ENCODE assay signal across 26 mouse cellular contexts in genomic region chr14:54328548-54328947, GRCm38 (mm10). TPM values are rescaled to one million over a fixed set of nuclear protein-coding genes. Genes with fewer than 3 reads are reported as not detected.
DNase-seq lines count a peak whose midpoint lies in the region; ATAC-seq and TF ChIP-seq lines count a peak whose summit lies in the region.
"Had no signal": no experiment of that assay in that cellular context is flagged by ENCODE, and none has a peak within 500 bp of the region (broad histone marks: within the 10 kb centered on the region; RNA-seq: fewer than 3 reads in every experiment).

No protein-coding gene starts in this region.

- no peak overlapping the region for H3K4me3 ChIP-seq in heart, adult 2 months
- H3K4me3 ChIP-seq in liver, embryonic 14.5 days (ENCODE audit: insufficient read depth in 1 of 2, low read depth in 2 of 2, low read length in 2 of 2), result no peak overlapping the region
- H3K4me3 ChIP-seq in liver, embryonic 12.5 days, result no peak overlapping the region
- H3K4me3 ChIP-seq in embryonic facial prominence, embryonic 10.5 days, result no peak overlapping the region
- H3K4me3 ChIP-seq: embryonic facial prominence, embryonic 13.5 days; midbrain, embryonic 12.5 days had no signal

- no peak for DNase-seq in heart, adult 2 months
- no peak for DNase-seq in heart, postnatal 36 days
- no peak for DNase-seq in liver, embryonic 14.5 days (ENCODE audit: low read depth in 3 of 3, low spot score in 3 of 3)
- peak; percentile 39 for DNase-seq in A20 (ENCODE audit: low read depth, low spot score)
- no peak for DNase-seq in brain, embryonic 14.5 days (ENCODE audit: low read depth)
- no peak for DNase-seq in embryonic facial prominence, embryonic 10.5 days (ENCODE audit: low spot score)
- no peak for DNase-seq in ovary, postnatal 10 days (ENCODE audit: low spot score)
- DNase-seq: adrenal gland, postnatal 25 days; cerebellum, adult 8-10 months; gastrocnemius, postnatal 10 days; heart, postnatal 10 days; kidney, adult 18-20 months; kidney, postnatal 4 days; left cerebral cortex, postnatal 4 days; lung, postnatal 10 days; thymus, adult 2 months had no signal

- peak; percentile 63 for TF ChIP-seq CTCF in heart, adult 2 months (IDR thresholded peaks at IDR 0.05)
- peak; percentile 31; the same call in 1 of the 2 replicates for TF ChIP-seq CTCF in liver, embryonic 14.5 days (IDR thresholded peaks at IDR 0.05; ENCODE audit: low read depth)
- peak; percentile 9; the same call in 1 of the 2 replicates for TF ChIP-seq CTCF in brain, embryonic 14.5 days (IDR thresholded peaks at IDR 0.05; ENCODE audit: borderline replicate concordance, extremely low read depth, insufficient read depth, insufficient read length)

- H3K27me3 ChIP-seq in heart, adult 2 months (ENCODE audit: control insufficient read depth, insufficient read depth, low read length), result no peaks in the 10 kb centered on the region
- no peaks in the 10 kb centered on the region for H3K27me3 ChIP-seq in liver, embryonic 14.5 days (ENCODE audit: control insufficient read depth, insufficient read depth, low read length)
- peaks cover 3% of the 10 kb centered on the region; the same call in 1 of the 2 replicates for H3K27me3 ChIP-seq in liver, embryonic 12.5 days (replicated peaks)
- H3K27me3 ChIP-seq in embryonic facial prominence, embryonic 10.5 days (replicated peaks; ENCODE audit: low read depth, poor library complexity, severe bottlenecking), result no peaks in the 10 kb centered on the region
- H3K27me3 ChIP-seq: embryonic facial prominence, embryonic 13.5 days; midbrain, embryonic 12.5 days had no signal

- no peaks in the 10 kb centered on the region for H3K36me3 ChIP-seq in heart, adult 2 months (ENCODE audit: control insufficient read depth, insufficient read depth, low read length)
- H3K36me3 ChIP-seq in liver, embryonic 14.5 days (replicated peaks; ENCODE audit: control insufficient read depth, insufficient read depth, low read depth), result no peaks in the 10 kb centered on the region
- no peaks in the 10 kb centered on the region for H3K36me3 ChIP-seq in liver, embryonic 12.5 days
- no peaks in the 10 kb centered on the region for H3K36me3 ChIP-seq in embryonic facial prominence, embryonic 10.5 days (replicated peaks)
- H3K36me3 ChIP-seq: embryonic facial prominence, embryonic 13.5 days; midbrain, embryonic 12.5 days had no signal

- H3K4me2 ChIP-seq in liver, embryonic 14.5 days (ENCODE audit: low read depth), result no peak overlapping the region
- H3K4me2 ChIP-seq in liver, embryonic 12.5 days, result no peak overlapping the region
- H3K4me2 ChIP-seq: embryonic facial prominence, embryonic 13.5 days; hindbrain, embryonic 14.5 days; liver, embryonic 11.5 days; midbrain, embryonic 12.5 days had no signal

- TF ChIP-seq POLR2A in heart, adult 2 months (IDR thresholded peaks at IDR 0.05; ENCODE audit: insufficient read depth, low read depth, low read length), result no peak
- TF ChIP-seq POLR2A in brain, embryonic 14.5 days (IDR thresholded peaks at IDR 0.05; ENCODE audit: borderline replicate concordance, extremely low read depth, insufficient read depth, insufficient read length, poor library complexity, severe bottlenecking), result no peak

- H3K4me1 ChIP-seq in heart, adult 2 months (ENCODE audit: control insufficient read depth, insufficient read depth, low read length), result no peaks in the 10 kb centered on the region
- no peaks in the 10 kb centered on the region for H3K4me1 ChIP-seq in liver, embryonic 14.5 days (replicated peaks; ENCODE audit: control insufficient read depth in 2 of 2, insufficient read depth in 2 of 2, low read length in 1 of 2)
- 0 out of 2 replicates have a peak, but pooled peaks cover 3% of the 10 kb centered on the region for H3K4me1 ChIP-seq in liver, embryonic 12.5 days
- H3K4me1 ChIP-seq in embryonic facial prominence, embryonic 10.5 days, result no peaks in the 10 kb centered on the region
- H3K4me1 ChIP-seq: embryonic facial prominence, embryonic 13.5 days had no signal

- 78% methylated on average over 2 of the region's 2 CpGs for WGBS in heart, adult 2 months
- 49% methylated on average over 2 of the region's 2 CpGs for WGBS in liver, embryonic 14.5 days (ENCODE audit: insufficient replicate concordance)
- 45% methylated on average over 2 of the region's 2 CpGs for WGBS in liver, embryonic 12.5 days (ENCODE audit: insufficient replicate concordance)
- WGBS in embryonic facial prominence, embryonic 10.5 days, result 86% methylated on average over 2 of the region's 2 CpGs

- ATAC-seq in liver, embryonic 14.5 days (ENCODE audit: insufficient read depth), result no peak
- no peak for ATAC-seq in liver, embryonic 12.5 days
- ATAC-seq: activated CD4-positive, CD25-positive, alpha-beta regulatory T cell, adult 4 months had no signal

- H3K9ac ChIP-seq in heart, adult 2 months (ENCODE audit: low read depth, low read length), result no peak overlapping the region
- no peak overlapping the region for H3K9ac ChIP-seq in liver, embryonic 14.5 days (replicated peaks)
- no peak overlapping the region for H3K9ac ChIP-seq in liver, embryonic 12.5 days
- H3K9ac ChIP-seq: embryonic facial prominence, embryonic 13.5 days; hindbrain, embryonic 14.5 days; midbrain, embryonic 12.5 days had no signal

- intact Hi-C loops in heart, adult 2 months (cut with DNase I), result loop anchor here (5.0 kb wide), 1 partner anchor 91 kb away; no protein-coding TSS in a partner anchor
- intact Hi-C loops in heart, postnatal 36 days (cut with DNase I), result loop anchor here (5.0 kb wide), 1 partner anchor 91 kb away; no protein-coding TSS in a partner anchor

- TF ChIP-seq EP300 in heart, adult 2 months (IDR thresholded peaks at IDR 0.05; ENCODE audit: insufficient read depth, low read depth, low read length), result no peak
- no peak for TF ChIP-seq EP300 in liver, embryonic 14.5 days (IDR thresholded peaks at IDR 0.05; ENCODE audit: low read depth)

- no peaks in the 10 kb centered on the region for H3K9me3 ChIP-seq in liver, embryonic 14.5 days (ENCODE audit: control insufficient read depth, low read length)
- no peaks in the 10 kb centered on the region for H3K9me3 ChIP-seq in liver, embryonic 12.5 days (replicated peaks)
- H3K9me3 ChIP-seq in embryonic facial prominence, embryonic 10.5 days, result no peaks in the 10 kb centered on the region
- H3K9me3 ChIP-seq: embryonic facial prominence, embryonic 13.5 days; midbrain, embryonic 12.5 days had no signal

- no peaks in the 10 kb centered on the region for H3K79me2 ChIP-seq in heart, adult 2 months (replicated peaks; ENCODE audit: control insufficient read depth, insufficient read depth, low read length)

- H3K27ac ChIP-seq in heart, adult 2 months, result no peak overlapping the region
- no peak overlapping the region for H3K27ac ChIP-seq in liver, embryonic 14.5 days
- no peak overlapping the region for H3K27ac ChIP-seq in liver, embryonic 12.5 days
- no peak overlapping the region for H3K27ac ChIP-seq in embryonic facial prominence, embryonic 10.5 days (replicated peaks)
- H3K27ac ChIP-seq: embryonic facial prominence, embryonic 13.5 days; hindbrain, embryonic 14.5 days; midbrain, embryonic 12.5 days had no signal

RNA-seq across cellular contexts. Expression of gene Oxa1l, which starts 32.1 kb away (rescaled TPM):
- total RNA-seq in heart, adult 2 months (2021), result 10 to 100 TPM; 78.5 to 88.0 TPM
- 190 and 205 TPM in 2 replicates for polyA plus RNA-seq in heart, adult 2 months (2012; rRNA removed)
- 10 to 100 TPM; 97.2 to 98.9 TPM for total RNA-seq in heart, postnatal 36 days (2021)
- polyA plus RNA-seq in liver, embryonic 14.5 days (2012; rRNA removed), result 27.9 and 29.8 TPM in 2 replicates
- polyA plus RNA-seq in liver, embryonic 14.5 days (2014; fragmentation: Nextera tagmentation; extraction: Ambion mirVana), result 17.4 and 20.1 TPM in 2 replicates
- polyA plus RNA-seq in liver, embryonic 12.5 days (2016; fragmentation: Nextera tagmentation; extraction: Ambion mirVana), result 24.9 and 27.3 TPM in 2 replicates
- polyA plus RNA-seq in brain, embryonic 14.5 days (2012; rRNA removed), result 98.0 and 101 TPM in 2 replicates
- polyA plus RNA-seq in embryonic facial prominence, embryonic 10.5 days (2016; fragmentation: Nextera tagmentation; extraction: Ambion mirVana), result 49.1 and 51.5 TPM in 2 replicates

RNA-seq across cellular contexts. Expression of gene Olfr49, which starts 43.8 kb away (rescaled TPM):
- not detected for total RNA-seq in heart, adult 2 months (2021)
- not detected in 2 replicates for polyA plus RNA-seq in heart, adult 2 months (2012; rRNA removed)
- not detected for total RNA-seq in heart, postnatal 36 days (2021)
- polyA plus RNA-seq in liver, embryonic 14.5 days (2012; rRNA removed), result not detected in 2 replicates
- not detected in 2 replicates for polyA plus RNA-seq in liver, embryonic 14.5 days (2014; fragmentation: Nextera tagmentation; extraction: Ambion mirVana)
- not detected in 2 replicates for polyA plus RNA-seq in liver, embryonic 12.5 days (2016; fragmentation: Nextera tagmentation; extraction: Ambion mirVana)
- polyA plus RNA-seq in brain, embryonic 14.5 days (2012; rRNA removed), result not detected in 2 replicates
- polyA plus RNA-seq in embryonic facial prominence, embryonic 10.5 days (2016; fragmentation: Nextera tagmentation; extraction: Ambion mirVana), result not detected in 2 replicates
- total RNA-seq: adrenal gland, postnatal 25 days; common myeloid progenitor, adult 5-6 weeks; gastrocnemius, postnatal 10 days; heart, adult 8-10 months; heart, postnatal 10 days; layer of hippocampus, postnatal 25 days; left cerebral cortex, postnatal 4 days had no signal
- polyA plus RNA-seq: embryonic facial prominence, embryonic 13.5 days; hindbrain, embryonic 14.5 days; liver, embryonic 11.5 days; midbrain, embryonic 12.5 days; stomach, embryonic 14.5 days; thymus, adult 2 months had no signal

Comparison
In these comparisons a context has a peak if more than half of its experiments do, and no peak if none do; other contexts are left out.
1. CTCF ChIP-seq: peak in every context shown above with its lines; median percentile 63 in heart, adult 2 months; 31 in liver, embryonic 14.5 days; 9 in brain, embryonic 14.5 days.